Mouse (Mus musculus): ENCODE measurements around the gene Ddx19b.

- TF ChIP-seq CTCF (IDR thresholded peaks at IDR 0.05; ENCODE audit: low read depth) = no peak
- TF ChIP-seq EP300 (IDR thresholded peaks at IDR 0.05; ENCODE audit: low read depth) = no peak
These were observed 25.2 kb upstream of the Ddx19b start for GRCm38 (mm10) chr8:111056691-111057293.

Data from liver, embryonic 14.5 days (tissue).